Mouse (Mus musculus) gastrocnemius, postnatal 25 days (tissue): ENCODE data around the gene Meltf. TPM values are rescaled to one million over a fixed set of nuclear protein-coding genes. Genes with fewer than 3 reads are reported as not detected.

Experiments
- DNase-seq: peaks from one replicate; pipeline ENCODE4 v3.0.0; 2022
- total RNA-seq, 2 experiments: library from RNA; stranded (reverse); gene quantifications; 1 replicate in 1 of 2; 2 replicates in 1 of 2; pipeline ENCODE4 v1.2.3; 2021

Meltf gene
- total RNA-seq, 2 experiments from 2014 or later: not detected

GRCm38 (mm10) chr16:31893396-31894141 is 15.0 kb downstream of the Meltf start:
- DNase-seq: no peak

GRCm38 (mm10) chr16:31896971-31897774 is 18.6 kb downstream of the Meltf start:
- DNase-seq: no peak

GRCm38 (mm10) chr16:31898546-31899326 is 20.1 kb downstream of the Meltf start:
- no peak for DNase-seq

GRCm38 (mm10) chr16:31901886-31902285 is 23.3 kb downstream of the Meltf start:
- no peak for DNase-seq

- no peak for DNase-seq
Observed at GRCm38 (mm10) chr16:31903239-31903638, 24.6 kb downstream of the Meltf start.

- no peak for DNase-seq
Observed at GRCm38 (mm10) chr16:31905331-31905730, 26.7 kb downstream of the Meltf start.

GRCm38 (mm10) chr16:31905891-31906825 is 27.5 kb downstream of the Meltf start:
- no peak for DNase-seq

GRCm38 (mm10) chr16:31906896-31907295 is 28.3 kb downstream of the Meltf start:
- DNase-seq: no peak

GRCm38 (mm10) chr16:31908959-31909358 is 30.3 kb downstream of the Meltf start:
- DNase-seq: no peak

- no peak for DNase-seq
Observed at GRCm38 (mm10) chr16:31910281-31910847, 31.8 kb downstream of the Meltf start.

GRCm38 (mm10) chr16:31917776-31918175 is 39.2 kb downstream of the Meltf start:
- no peak for DNase-seq

- DNase-seq: peak; percentile 42
Observed at GRCm38 (mm10) chr16:31918248-31918724, 39.7 kb downstream of the Meltf start.

- DNase-seq: no peak
Observed at GRCm38 (mm10) chr16:31924368-31924767, 45.8 kb downstream of the Meltf start.

GRCm38 (mm10) chr16:31926091-31926490 is 47.5 kb downstream of the Meltf start:
- no peak for DNase-seq

- DNase-seq: no peak
Observed at GRCm38 (mm10) chr16:31926547-31927182, 48.1 kb downstream of the Meltf start.

GRCm38 (mm10) chr16:31927412-31927811 is 48.8 kb downstream of the Meltf start:
- DNase-seq: no peak

- no peak for DNase-seq
Observed at GRCm38 (mm10) chr16:31931330-31931729, 52.7 kb downstream of the Meltf start.

GRCm38 (mm10) chr16:31932255-31932654 is 53.6 kb downstream of the Meltf start:
- DNase-seq: no peak

- peak; percentile 89 for DNase-seq
Observed at GRCm38 (mm10) chr16:31932840-31933697, 54.5 kb downstream of the Meltf start.
